Mouse (Mus musculus): Measurements from ENCODE around the gene Zfp189. TPM values are rescaled to one million over a fixed set of nuclear protein-coding genes. Genes with fewer than 3 reads are reported as not detected.
A peak's percentile ranks its signal among the peaks of the same experiment; 100 is the strongest.
"Not testable (repeated sequence)": the region's sequence is repeated elsewhere in the genome, so short reads cannot be mapped to it uniquely, and the experiment has no call there.

Zfp189 gene
- polyA plus RNA-seq, 1 experiment from 2014 or later, result 15.4 TPM

GRCm38 (mm10) chr4:49485934-49486650 lies 34.9 kb upstream of the Zfp189 start:
- H3K36me3 ChIP-seq (ENCODE audit: control insufficient read depth, insufficient read depth, low read length); H3K4me3 ChIP-seq (ENCODE audit: low read depth, low read length); H3K9me3 ChIP-seq (ENCODE audit: control insufficient read depth, low read length); DNase-seq (ENCODE audit: low spot score); H3K4me1 ChIP-seq (replicated peaks; ENCODE audit: control insufficient read depth, insufficient read depth, low read length); H3K9ac ChIP-seq (ENCODE audit: low read depth, low read length); H3K27ac ChIP-seq (ENCODE audit: low read depth, low read length); H3K27me3 ChIP-seq (ENCODE audit: control insufficient read depth, insufficient read depth, low read length); H3K4me2 ChIP-seq (replicated peaks; ENCODE audit: low read depth, low read length); ATAC-seq (ENCODE audit: low FRiP score): not testable (repeated sequence)
- WGBS, result 75% methylated on average over 3 of the region's 3 CpGs

- DNase-seq (ENCODE audit: low spot score), result no peak
- Histone ChIP-seq H3K4me2 (replicated peaks; ENCODE audit: low read depth, low read length) (no peak overlapping the region), H3K9me3 (ENCODE audit: control insufficient read depth, low read length) (no peaks in the 10 kb centered on the region), H3K4me1 (replicated peaks; ENCODE audit: control insufficient read depth, insufficient read depth, low read length) (no peaks in the 10 kb centered on the region), H3K27ac (ENCODE audit: low read depth, low read length) (no peak overlapping the region), H3K27me3 (ENCODE audit: control insufficient read depth, insufficient read depth, low read length) (no peaks in the 10 kb centered on the region), H3K4me3 (ENCODE audit: low read depth, low read length) (no peak overlapping the region), H3K36me3 (ENCODE audit: control insufficient read depth, insufficient read depth, low read length) (no peaks in the 10 kb centered on the region), H3K9ac (ENCODE audit: low read depth, low read length) (no peak overlapping the region)
- no peak for ATAC-seq (ENCODE audit: low FRiP score)
- 98% methylated on average over 1 of the region's 1 CpGs for WGBS
Observed at GRCm38 (mm10) chr4:49503563-49503962, 17.4 kb upstream of the Zfp189 start.

- Histone ChIP-seq H3K4me1 (replicated peaks; ENCODE audit: control insufficient read depth, insufficient read depth, low read length) (no peaks in the 10 kb centered on the region), H3K9me3 (ENCODE audit: control insufficient read depth, low read length) (no peaks in the 10 kb centered on the region), H3K36me3 (ENCODE audit: control insufficient read depth, insufficient read depth, low read length) (no peaks in the 10 kb centered on the region), H3K27ac (ENCODE audit: low read depth, low read length) (no peak within 1 kb of the TSS), H3K4me3 (ENCODE audit: low read depth, low read length) (no peak within 1 kb of the TSS), H3K9ac (ENCODE audit: low read depth, low read length) (no peak within 1 kb of the TSS), H3K4me2 (replicated peaks; ENCODE audit: low read depth, low read length) (no peak within 1 kb of the TSS), H3K27me3 (ENCODE audit: control insufficient read depth, insufficient read depth, low read length) (no peaks in the 10 kb centered on the region)
- ATAC-seq (ENCODE audit: low FRiP score) (no peak), DNase-seq (ENCODE audit: low spot score) (no peak)
- 86% methylated on average over 3 of the region's 3 CpGs for WGBS
Observed at GRCm38 (mm10) chr4:49506386-49506785, 14.6 kb upstream of the Zfp189 start, which contains the start of gene Baat. TSS of gene Baat (minus strand) at chr4:49506557.

GRCm38 (mm10) chr4:49509183-49509582 lies 11.8 kb upstream of the Zfp189 start:
- Histone ChIP-seq H3K4me2 (replicated peaks; ENCODE audit: low read depth, low read length) (no peak overlapping the region), H3K36me3 (ENCODE audit: control insufficient read depth, insufficient read depth, low read length) (peaks cover 4% of the 10 kb centered on the region; the same call in 1 of the 2 replicates), H3K27ac (ENCODE audit: low read depth, low read length) (no peak overlapping the region), H3K4me3 (ENCODE audit: low read depth, low read length) (no peak overlapping the region), H3K9me3 (ENCODE audit: control insufficient read depth, low read length) (no peaks in the 10 kb centered on the region), H3K9ac (ENCODE audit: low read depth, low read length) (no peak overlapping the region), H3K4me1 (replicated peaks; ENCODE audit: control insufficient read depth, insufficient read depth, low read length) (no peaks in the 10 kb centered on the region), H3K27me3 (ENCODE audit: control insufficient read depth, insufficient read depth, low read length) (no peaks in the 10 kb centered on the region)
- ATAC-seq (ENCODE audit: low FRiP score), result no peak
- WGBS, result 91% methylated on average over 2 of the region's 2 CpGs
- DNase-seq (ENCODE audit: low spot score), result no peak

GRCm38 (mm10) chr4:49510236-49510835 lies 10.6 kb upstream of the Zfp189 start:
- H3K4me1 ChIP-seq (replicated peaks; ENCODE audit: control insufficient read depth, insufficient read depth, low read length); H3K36me3 ChIP-seq (ENCODE audit: control insufficient read depth, insufficient read depth, low read length): not testable (repeated sequence)
- WGBS, result 100% methylated on average over 1 of the region's 1 CpGs

GRCm38 (mm10) chr4:49512636-49513035 lies 8.3 kb upstream of the Zfp189 start:
- WGBS, result 82% methylated on average over 4 of the region's 4 CpGs
- Histone ChIP-seq H3K4me3 (ENCODE audit: low read depth, low read length) (no peak overlapping the region), H3K9ac (ENCODE audit: low read depth, low read length) (no peak overlapping the region), H3K4me1 (replicated peaks; ENCODE audit: control insufficient read depth, insufficient read depth, low read length) (no peaks in the 10 kb centered on the region), H3K36me3 (ENCODE audit: control insufficient read depth, insufficient read depth, low read length) (peaks cover 4% of the 10 kb centered on the region; the same call in 1 of the 2 replicates), H3K27ac (ENCODE audit: low read depth, low read length) (no peak overlapping the region), H3K27me3 (ENCODE audit: control insufficient read depth, insufficient read depth, low read length) (no peaks in the 10 kb centered on the region), H3K9me3 (ENCODE audit: control insufficient read depth, low read length) (no peaks in the 10 kb centered on the region), H3K4me2 (replicated peaks; ENCODE audit: low read depth, low read length) (no peak overlapping the region)
- no peak for DNase-seq (ENCODE audit: low spot score)
- no peak for ATAC-seq (ENCODE audit: low FRiP score)

More at GRCm38 (mm10) chr4:49510236-49510835, 10.6 kb upstream of the Zfp189 start:
- not testable (repeated sequence) for ATAC-seq (ENCODE audit: low FRiP score); H3K27me3 ChIP-seq (ENCODE audit: control insufficient read depth, insufficient read depth, low read length); H3K4me3 ChIP-seq (ENCODE audit: low read depth, low read length); H3K9me3 ChIP-seq (ENCODE audit: control insufficient read depth, low read length); H3K9ac ChIP-seq (ENCODE audit: low read depth, low read length); H3K4me2 ChIP-seq (replicated peaks; ENCODE audit: low read depth, low read length); H3K27ac ChIP-seq (ENCODE audit: low read depth, low read length); DNase-seq (ENCODE audit: low spot score)

- no peak overlapping the region for H3K4me3 ChIP-seq (ENCODE audit: low read depth, low read length)
- H3K4me1 ChIP-seq (replicated peaks; ENCODE audit: control insufficient read depth, insufficient read depth, low read length), result no peaks in the 10 kb centered on the region
- H3K36me3 ChIP-seq (ENCODE audit: control insufficient read depth, insufficient read depth, low read length), result peaks cover 4% of the 10 kb centered on the region; the same call in 1 of the 2 replicates
- ATAC-seq (ENCODE audit: low FRiP score), result no peak
- no peaks in the 10 kb centered on the region for H3K9me3 ChIP-seq (ENCODE audit: control insufficient read depth, low read length)
- no peak overlapping the region for H3K27ac ChIP-seq (ENCODE audit: low read depth, low read length)
- WGBS, result 97% methylated on average over 6 of the region's 6 CpGs
- no peak overlapping the region for H3K9ac ChIP-seq (ENCODE audit: low read depth, low read length)
- no peak for DNase-seq (ENCODE audit: low spot score)
- H3K27me3 ChIP-seq (ENCODE audit: control insufficient read depth, insufficient read depth, low read length), result no peaks in the 10 kb centered on the region
- H3K4me2 ChIP-seq (replicated peaks; ENCODE audit: low read depth, low read length), result no peak overlapping the region
Observed at GRCm38 (mm10) chr4:49514441-49514840, 6.5 kb upstream of the Zfp189 start.

- ATAC-seq (ENCODE audit: low FRiP score), result no peak
- no peaks in the 10 kb centered on the region for H3K36me3 ChIP-seq (ENCODE audit: control insufficient read depth, insufficient read depth, low read length)
- H3K9me3 ChIP-seq (ENCODE audit: control insufficient read depth, low read length), result no peaks in the 10 kb centered on the region
- peak; percentile 18 for DNase-seq (ENCODE audit: low spot score)
- 77% methylated on average over 5 of the region's 5 CpGs for WGBS
- no peaks in the 10 kb centered on the region for H3K4me1 ChIP-seq (replicated peaks; ENCODE audit: control insufficient read depth, insufficient read depth, low read length)
- H3K4me2 ChIP-seq (replicated peaks; ENCODE audit: low read depth, low read length), result no peak overlapping the region
- H3K27me3 ChIP-seq (ENCODE audit: control insufficient read depth, insufficient read depth, low read length), result no peaks in the 10 kb centered on the region
- H3K9ac ChIP-seq (ENCODE audit: low read depth, low read length), result no peak overlapping the region
- H3K4me3 ChIP-seq (ENCODE audit: low read depth, low read length), result no peak overlapping the region
- H3K27ac ChIP-seq (ENCODE audit: low read depth, low read length), result no peak overlapping the region
Observed at GRCm38 (mm10) chr4:49519476-49519875, 1.5 kb upstream of the Zfp189 start.

GRCm38 (mm10) chr4:49521346-49521745 lies 370 bp downstream of the Zfp189 start:
- ATAC-seq (ENCODE audit: low FRiP score) (peak; percentile 78), DNase-seq (ENCODE audit: low spot score) (no peak)
- no peak overlapping the region for H3K27ac ChIP-seq (ENCODE audit: low read depth, low read length)
- no peaks in the 10 kb centered on the region for H3K4me1 ChIP-seq (replicated peaks; ENCODE audit: control insufficient read depth, insufficient read depth, low read length)
- no peaks in the 10 kb centered on the region for H3K27me3 ChIP-seq (ENCODE audit: control insufficient read depth, insufficient read depth, low read length)
- H3K9me3 ChIP-seq (ENCODE audit: control insufficient read depth, low read length), result no peaks in the 10 kb centered on the region
- H3K9ac ChIP-seq (ENCODE audit: low read depth, low read length), result peak overlapping the region; percentile 47
- H3K36me3 ChIP-seq (ENCODE audit: control insufficient read depth, insufficient read depth, low read length), result no peaks in the 10 kb centered on the region
- WGBS, result 1% methylated on average over 17 of the region's 17 CpGs
- H3K4me3 ChIP-seq (ENCODE audit: low read depth, low read length), result peak overlapping the region; percentile 63
- H3K4me2 ChIP-seq (replicated peaks; ENCODE audit: low read depth, low read length), result peak overlapping the region; percentile 39
